ENCODE assay signal across 9 mouse cellular contexts in the genomic region with DNA sequence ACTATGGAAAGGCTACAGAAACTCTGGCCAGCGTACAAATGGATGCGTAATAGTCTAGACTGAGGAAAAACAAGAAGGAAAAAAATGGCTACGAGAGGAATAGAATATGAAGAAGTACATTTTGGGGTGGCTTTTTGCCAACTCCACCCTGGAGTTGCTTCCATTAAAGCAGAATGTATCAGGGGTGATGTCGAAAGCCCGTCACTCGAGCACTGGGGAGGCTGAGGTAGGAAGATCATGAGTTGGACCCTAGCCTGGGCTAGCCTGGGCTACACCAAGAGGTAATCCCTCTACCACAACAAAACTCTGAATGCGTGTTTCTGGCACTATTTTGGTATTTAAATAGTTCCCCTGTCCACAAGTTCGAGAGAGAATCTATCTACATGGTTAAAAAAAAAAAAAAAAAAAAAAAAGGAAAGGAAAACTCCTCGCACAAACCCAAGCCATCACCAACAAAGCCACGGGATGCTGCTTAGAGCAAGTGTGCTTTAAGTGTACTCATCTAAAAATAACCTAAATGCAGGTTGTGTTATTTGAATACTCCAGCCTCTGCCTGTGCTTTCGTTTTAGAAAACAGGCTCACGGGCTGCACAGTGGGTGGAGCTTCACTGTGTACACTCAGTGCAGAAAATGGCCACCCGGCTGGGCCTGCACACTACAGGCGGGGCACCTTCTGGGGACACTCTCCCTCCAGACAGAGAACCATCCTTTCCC. TPM values are rescaled to one million over a fixed set of nuclear protein-coding genes. Genes with fewer than 3 reads are reported as not detected.
DNase-seq lines count a peak whose midpoint lies in the region; ATAC-seq and TF ChIP-seq lines count a peak whose summit lies in the region.
"Had no signal": no experiment of that assay in that cellular context is flagged by ENCODE, and none has a peak within 500 bp of the region (broad histone marks: within the 10 kb centered on the region; RNA-seq: fewer than 3 reads in every experiment).

No protein-coding gene starts in this region.

- no peak overlapping the region for H3K27ac ChIP-seq in forebrain, postnatal 0 days (ENCODE audit: low read depth, low read length)
- no peak overlapping the region for H3K27ac ChIP-seq in forebrain, embryonic 11.5 days (ENCODE audit: low read depth, low read length)
- peak overlapping the region; percentile 22; the same call in 1 of the 2 replicates for H3K27ac ChIP-seq in ES-E14 (ENCODE audit: insufficient read depth, low read depth, low read length, poor library complexity, severe bottlenecking)
- H3K27ac ChIP-seq in intestine, embryonic 15.5 days, result no peak overlapping the region
- H3K27ac ChIP-seq in hindbrain, postnatal 0 days, result no peak overlapping the region

- H3K4me2 ChIP-seq in forebrain, postnatal 0 days (ENCODE audit: low read depth), result no peak overlapping the region
- H3K4me2 ChIP-seq in forebrain, embryonic 11.5 days (ENCODE audit: low read depth, low read length, severe bottlenecking), result no peak overlapping the region
- peak overlapping the region; percentile 32 for H3K4me2 ChIP-seq in intestine, embryonic 15.5 days (replicated peaks)
- H3K4me2 ChIP-seq in hindbrain, postnatal 0 days (ENCODE audit: low read depth, low read length), result no peak overlapping the region

- H3K4me1 ChIP-seq in forebrain, postnatal 0 days (ENCODE audit: insufficient read depth), result no peaks in the 10 kb centered on the region
- H3K4me1 ChIP-seq in forebrain, embryonic 11.5 days (replicated peaks; ENCODE audit: control insufficient read depth, insufficient read depth, low read length), result no peaks in the 10 kb centered on the region; the same call in 1 of the 2 replicates
- peaks cover 22 to 25% of the 10 kb centered on the region in 2 experiments for H3K4me1 ChIP-seq in ES-E14 (ENCODE audit: control insufficient read depth in 2 of 2, insufficient read depth in 2 of 2, low read length in 2 of 2, poor library complexity in 1 of 2)
- peaks cover 4% of the 10 kb centered on the region; the same call in 1 of the 2 replicates for H3K4me1 ChIP-seq in intestine, embryonic 15.5 days (replicated peaks)
- peaks cover 94% of the 10 kb centered on the region for H3K4me1 ChIP-seq in megakaryocyte, embryonic 14.5 days
- H3K4me1 ChIP-seq in hindbrain, postnatal 0 days (ENCODE audit: insufficient read depth, low read length), result no peaks in the 10 kb centered on the region; the same call in 1 of the 2 replicates

- 73% methylated on average over 14 of the region's 14 CpGs for WGBS in forebrain, postnatal 0 days
- WGBS in forebrain, embryonic 11.5 days, result 83% methylated on average over 14 of the region's 14 CpGs
- 70% methylated on average over 14 of the region's 14 CpGs for WGBS in intestine, embryonic 15.5 days
- 76% methylated on average over 14 of the region's 14 CpGs for WGBS in hindbrain, postnatal 0 days

- no peaks in the 10 kb centered on the region for H3K27me3 ChIP-seq in forebrain, postnatal 0 days (ENCODE audit: insufficient read depth, low read length)
- H3K27me3 ChIP-seq in forebrain, embryonic 11.5 days (ENCODE audit: control insufficient read depth, insufficient read depth, low read length), result no peaks in the 10 kb centered on the region
- no peaks in the 10 kb centered on the region for H3K27me3 ChIP-seq in intestine, embryonic 15.5 days (replicated peaks)
- no peaks in the 10 kb centered on the region for H3K27me3 ChIP-seq in megakaryocyte, embryonic 14.5 days (replicated peaks)
- H3K27me3 ChIP-seq in hindbrain, postnatal 0 days (ENCODE audit: insufficient read depth, low read length), result no peaks in the 10 kb centered on the region
- H3K27me3 ChIP-seq: Patski had no signal

- H3K4me3 ChIP-seq in forebrain, postnatal 0 days (ENCODE audit: low read depth, low read length), result no peak overlapping the region
- H3K4me3 ChIP-seq in forebrain, embryonic 11.5 days (ENCODE audit: low read depth, low read length), result no peak overlapping the region
- no peak overlapping the region for H3K4me3 ChIP-seq in ES-E14 (ENCODE audit: insufficient read depth in 1 of 2, low read depth in 1 of 2, low read length in 2 of 2, poor library complexity in 1 of 2, severe bottlenecking in 1 of 2)
- no peak overlapping the region for H3K4me3 ChIP-seq in intestine, embryonic 15.5 days (replicated peaks)
- peak overlapping the region; percentile 87 for H3K4me3 ChIP-seq in megakaryocyte, embryonic 14.5 days (replicated peaks)
- H3K4me3 ChIP-seq in hindbrain, postnatal 0 days (ENCODE audit: low read length), result no peak overlapping the region

- peak; percentile 32; the same call in 1 of the 2 replicates for ATAC-seq in forebrain, postnatal 0 days
- no peak for ATAC-seq in forebrain, embryonic 11.5 days (replicated peaks; ENCODE audit: low FRiP score)
- ATAC-seq in intestine, embryonic 15.5 days, result peak; percentile 84
- no peak for ATAC-seq in hindbrain, postnatal 0 days
- ATAC-seq: Patski had no signal

- no peak for DNase-seq in forebrain, postnatal 0 days
- no peak for DNase-seq in forebrain, embryonic 11.5 days (ENCODE audit: low spot score)
- no peak for DNase-seq in ES-E14 (ENCODE audit: low read depth, low spot score)
- peak; percentile 51 for DNase-seq in gastrocnemius, postnatal 10 days
- no peak for DNase-seq in right cerebral cortex, postnatal 36 days (ENCODE audit: low spot score in 2 of 2)
- no peak for DNase-seq in hindbrain, postnatal 0 days (ENCODE audit: low spot score)

- in situ Hi-C loops in ES-E14 (cut with MboI; ENCODE audit: low sequenced_read_pairs in 2 of 2, unreplicated experiment in 2 of 2), result no loop called here

- TF ChIP-seq CTCF in forebrain, postnatal 0 days (IDR thresholded peaks at IDR 0.05; ENCODE audit: low read depth), result no peak
- TF ChIP-seq CTCF in hindbrain, postnatal 0 days (IDR thresholded peaks at IDR 0.05; ENCODE audit: low read depth), result no peak

- no peaks in the 10 kb centered on the region for H3K9me3 ChIP-seq in forebrain, postnatal 0 days (ENCODE audit: low read length)
- no peaks in the 10 kb centered on the region for H3K9me3 ChIP-seq in forebrain, embryonic 11.5 days (ENCODE audit: control insufficient read depth, low read length)
- no peaks in the 10 kb centered on the region for H3K9me3 ChIP-seq in ES-E14 (ENCODE audit: control insufficient read depth, insufficient read depth, low read depth, low read length)
- no peaks in the 10 kb centered on the region for H3K9me3 ChIP-seq in intestine, embryonic 15.5 days
- H3K9me3 ChIP-seq in megakaryocyte, embryonic 14.5 days, result no peaks in the 10 kb centered on the region
- no peaks in the 10 kb centered on the region for H3K9me3 ChIP-seq in hindbrain, postnatal 0 days (ENCODE audit: low read length)

- no peak overlapping the region for H3K9ac ChIP-seq in forebrain, postnatal 0 days
- no peak overlapping the region for H3K9ac ChIP-seq in forebrain, embryonic 11.5 days (ENCODE audit: low read length)
- H3K9ac ChIP-seq in ES-E14 (ENCODE audit: insufficient read depth, low read depth, low read length, poor library complexity, severe bottlenecking), result peak overlapping the region; percentile 37; the same call in 1 of the 2 replicates
- H3K9ac ChIP-seq in intestine, embryonic 15.5 days, result no peak overlapping the region
- H3K9ac ChIP-seq in hindbrain, postnatal 0 days (replicated peaks; ENCODE audit: low read length), result no peak overlapping the region

- no peaks in the 10 kb centered on the region; the same call in 1 of the 2 replicates for H3K36me3 ChIP-seq in forebrain, postnatal 0 days (ENCODE audit: insufficient read depth)
- no peaks in the 10 kb centered on the region for H3K36me3 ChIP-seq in forebrain, embryonic 11.5 days (ENCODE audit: control insufficient read depth, insufficient read depth, low read length)
- no peaks in the 10 kb centered on the region for H3K36me3 ChIP-seq in ES-E14 (ENCODE audit: control insufficient read depth, insufficient read depth, low read length, poor library complexity, severe bottlenecking)
- no peaks in the 10 kb centered on the region for H3K36me3 ChIP-seq in intestine, embryonic 15.5 days
- H3K36me3 ChIP-seq in megakaryocyte, embryonic 14.5 days (replicated peaks; ENCODE audit: low read length), result peaks cover 88% of the 10 kb centered on the region
- H3K36me3 ChIP-seq in hindbrain, postnatal 0 days (ENCODE audit: insufficient read depth, low read length), result no peaks in the 10 kb centered on the region

TF ChIP-seq in ES-E14, 5 proteins besides CTCF, POLR2A, EP300 and RAD21:
- TF ChIP-seq HCFC1 (IDR thresholded peaks at IDR 0.05; ENCODE audit: borderline replicate concordance, insufficient read depth, low read length), result no peak
- TF ChIP-seq ZNF384 (IDR thresholded peaks at IDR 0.05; ENCODE audit: low read depth, low read length), result peak; percentile 56; the same call in 1 of the 2 replicates
- no peak for TF ChIP-seq MAFK (IDR thresholded peaks at IDR 0.05; ENCODE audit: insufficient read depth, low read depth, low read length)
- TF ChIP-seq ZC3H11A (IDR thresholded peaks at IDR 0.05; ENCODE audit: borderline replicate concordance, low read depth, low read length), result no peak
- TF ChIP-seq CHD2 (IDR thresholded peaks at IDR 0.05; ENCODE audit: low read depth, low read length), result no peak
TF ChIP-seq in ES-E14: peak in this region for 1.

RNA-seq across cellular contexts. Expression of a gene that starts 39.7 kb away (rescaled TPM):
- total RNA-seq in forebrain, postnatal 0 days (2014; rRNA removed), result 57.6 and 68.3 TPM in 2 replicates
- 31.8 and 44.2 TPM in 2 replicates for polyA plus RNA-seq in forebrain, postnatal 0 days (2015; fragmentation: Nextera tagmentation; extraction: Ambion mirVana)
- polyA plus RNA-seq in forebrain, embryonic 11.5 days (2014; fragmentation: Nextera tagmentation; extraction: Ambion mirVana), result 10.5 and 11.1 TPM in 2 replicates
- 16.0 and 26.2 TPM in 2 replicates for total RNA-seq in ES-E14 (2012; rRNA removed)
- total RNA-seq in gastrocnemius, postnatal 10 days (2021), result 10 to 100 TPM; 13.8 to 17.9 TPM
- polyA plus RNA-seq in intestine, embryonic 15.5 days (2015; fragmentation: Nextera tagmentation; extraction: Ambion mirVana), result 22.5 and 22.9 TPM in 2 replicates
- 1.5 and 2.8 TPM in 2 replicates for polyA plus RNA-seq in megakaryocyte, embryonic 14.5 days (2012; ENCODE audit: insufficient read depth, low replicate concordance)
- 36.2 and 46.5 TPM in 2 replicates for total RNA-seq in hindbrain, postnatal 0 days (2014; rRNA removed)
- polyA plus RNA-seq in hindbrain, postnatal 0 days (2015; fragmentation: Nextera tagmentation; extraction: Ambion mirVana), result 36.6 and 38.7 TPM in 2 replicates

Comparison
In these comparisons a context has a peak if more than half of its experiments do, and no peak if none do; other contexts are left out.
1. ATAC-seq: peak in forebrain, postnatal 0 days (single experiment) and intestine, embryonic 15.5 days (single experiment); none in forebrain, embryonic 11.5 days (single experiment) and hindbrain, postnatal 0 days (single experiment).